Mouse (Mus musculus) midbrain, embryonic 12.5 days (tissue): ENCODE data around the gene Gm21915. TPM values are rescaled to one million over a fixed set of nuclear protein-coding genes. Genes with fewer than 3 reads are reported as not detected.

ENCODE experiments used
- ATAC-seq: fragments of 200-750 bp; cut with Nextera tagmentation; 2 replicates; pipeline ENCODE4 v1.8.0; 2017; ENCODE audit warnings: low read depth, moderate TSS enrichment, moderate library complexity; ENCODE audit not compliant: low FRiP score
- H3K27ac ChIP-seq: fragments of 300-500 bp; sonication (generic); replicated peaks from 2 replicates; pipeline ENCODE4 v1.5.1; 2016; ENCODE audit warnings: mild to moderate bottlenecking
- H3K27me3 ChIP-seq: fragments of 300-500 bp; sonication (generic); 2 replicates; pipeline ENCODE4 v1.6.1; 2016; ENCODE audit warnings: mild to moderate bottlenecking
- H3K36me3 ChIP-seq: fragments of 300-500 bp; sonication (generic); 2 replicates; pipeline ENCODE4 v1.6.1; 2016
- H3K4me1 ChIP-seq: fragments of 300-500 bp; sonication (generic); 2 replicates; pipeline ENCODE4 v1.6.1; 2016
- H3K4me2 ChIP-seq: fragments of 300-500 bp; sonication (generic); replicated peaks from 2 replicates; pipeline ENCODE4 v1.6.1; 2016; ENCODE audit warnings: mild to moderate bottlenecking, moderate library complexity
- H3K4me3 ChIP-seq: fragments of 300-500 bp; sonication (generic); 2 replicates; pipeline ENCODE4 v1.5.1; 2016; ENCODE audit warnings: mild to moderate bottlenecking
- H3K9ac ChIP-seq: fragments of 300-500 bp; sonication (generic); replicated peaks from 2 replicates; pipeline ENCODE4 v1.6.1; 2016; ENCODE audit warnings: mild to moderate bottlenecking, moderate library complexity
- H3K9me3 ChIP-seq: fragments of 300-500 bp; sonication (generic); 2 replicates; pipeline ENCODE4 v1.6.1; 2016; ENCODE audit warnings: mild to moderate bottlenecking
- WGBS: fragments of 180-500 bp; shearing (Covaris S2); methylation state at CpG from one replicate; pipeline ENCODE4 v1.1.7; 2016; 5-methylcytosine and 5-hydroxymethylcytosine counted together
- polyA plus RNA-seq: library from polyadenylated mRNA; unstranded; fragments of >200 nt; fragmentation: Nextera tagmentation; extraction: Ambion mirVana; gene quantifications from 2 replicates; pipeline ENCODE4 v1.2.1, GENCODE M21; 2016

Gene Gm21915
- polyA plus RNA-seq, 1 experiment from 2014 or later: not detected

DNA sequence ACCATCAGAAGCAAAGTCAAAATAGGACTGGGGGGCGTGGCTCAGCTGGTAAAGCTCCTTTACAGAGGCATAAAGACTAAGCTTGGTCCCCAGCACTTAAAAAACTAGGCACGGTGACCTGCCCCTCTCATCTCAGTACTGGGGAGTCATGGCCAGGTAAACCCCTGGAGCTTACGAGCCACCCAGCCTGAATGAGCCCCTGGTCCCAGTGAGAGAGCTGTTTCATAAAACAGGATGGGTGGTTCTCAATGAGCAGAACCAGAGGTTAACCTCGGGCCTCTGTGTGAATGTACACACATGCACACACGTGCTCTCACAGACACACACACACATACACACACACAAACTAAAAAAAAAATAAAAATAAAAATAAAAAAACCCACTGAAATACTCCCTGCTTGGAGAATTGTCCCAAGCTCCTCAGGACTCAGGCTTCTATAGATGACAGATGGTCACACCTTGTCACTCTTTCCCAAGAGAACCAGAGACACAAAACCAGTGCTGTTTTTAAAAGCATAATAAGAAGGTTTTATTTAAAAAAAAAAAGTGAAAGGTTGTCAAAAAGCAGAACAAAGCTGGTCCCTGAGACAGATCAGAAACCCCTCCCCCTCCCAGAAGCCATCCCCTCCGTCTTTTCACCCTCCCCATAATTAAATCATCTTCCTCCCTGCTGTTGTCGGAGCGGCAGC lies 32.6 kb upstream of the Gm21915 start:
- WGBS: 28% methylated on average over 8 of the region's 8 CpGs
- H3K4me2 ChIP-seq: peak overlapping the region; percentile 50
- peaks cover 36% of the 10 kb centered on the region for H3K4me1 ChIP-seq
- H3K9ac ChIP-seq: peak overlapping the region; percentile 44
- peak overlapping the region; percentile 32 for H3K4me3 ChIP-seq
- no peaks in the 10 kb centered on the region for H3K9me3 ChIP-seq
- peak; percentile 8 for ATAC-seq
- peaks cover 11% of the 10 kb centered on the region; the same call in 1 of the 2 replicates for H3K27me3 ChIP-seq
- peak overlapping the region; percentile 91 for H3K27ac ChIP-seq
- H3K36me3 ChIP-seq: no peaks in the 10 kb centered on the region

DNA sequence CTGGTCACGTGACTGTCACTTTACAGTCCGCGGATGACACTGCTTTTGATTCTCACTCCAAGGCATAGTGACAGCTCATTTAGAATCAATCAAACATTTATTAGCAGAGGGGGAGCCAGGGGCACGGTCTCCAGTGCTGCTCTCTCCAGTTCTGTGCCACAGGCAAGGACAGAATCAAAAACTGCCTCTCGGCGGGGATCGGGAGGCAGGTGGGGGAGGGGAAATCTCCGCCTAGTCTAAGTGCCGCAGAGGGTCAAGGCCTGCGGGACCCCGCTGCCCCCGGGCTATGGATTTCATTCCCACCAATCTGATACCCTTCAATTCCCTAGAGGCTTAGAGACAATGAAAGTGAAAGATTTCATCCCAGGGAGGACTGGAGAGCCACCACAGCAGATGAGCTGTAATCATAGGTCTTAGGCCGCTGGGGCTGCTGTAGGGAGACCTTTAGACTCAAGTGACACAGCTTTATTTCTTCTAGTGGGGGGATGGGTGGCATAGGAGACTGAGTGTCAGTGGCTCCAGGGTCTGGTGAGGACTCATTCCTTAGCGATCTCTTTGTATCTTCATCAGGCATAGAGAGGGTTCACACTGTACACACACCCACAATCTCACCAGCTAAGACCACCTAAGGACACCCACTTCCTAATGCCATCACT lies 31.9 kb upstream of the Gm21915 start:
- peak; percentile 94 for ATAC-seq
- Histone ChIP-seq H3K36me3 (no peaks in the 10 kb centered on the region), H3K27ac (peak overlapping the region; percentile 91), H3K9me3 (no peaks in the 10 kb centered on the region), H3K9ac (peak overlapping the region; percentile 44), H3K4me1 (peaks cover 39% of the 10 kb centered on the region), H3K4me2 (peak overlapping the region; percentile 50), H3K4me3 (peak overlapping the region; percentile 32), H3K27me3 (peaks cover 11% of the 10 kb centered on the region; the same call in 1 of the 2 replicates)
- WGBS: 2% methylated on average over 14 of the region's 14 CpGs

DNA sequence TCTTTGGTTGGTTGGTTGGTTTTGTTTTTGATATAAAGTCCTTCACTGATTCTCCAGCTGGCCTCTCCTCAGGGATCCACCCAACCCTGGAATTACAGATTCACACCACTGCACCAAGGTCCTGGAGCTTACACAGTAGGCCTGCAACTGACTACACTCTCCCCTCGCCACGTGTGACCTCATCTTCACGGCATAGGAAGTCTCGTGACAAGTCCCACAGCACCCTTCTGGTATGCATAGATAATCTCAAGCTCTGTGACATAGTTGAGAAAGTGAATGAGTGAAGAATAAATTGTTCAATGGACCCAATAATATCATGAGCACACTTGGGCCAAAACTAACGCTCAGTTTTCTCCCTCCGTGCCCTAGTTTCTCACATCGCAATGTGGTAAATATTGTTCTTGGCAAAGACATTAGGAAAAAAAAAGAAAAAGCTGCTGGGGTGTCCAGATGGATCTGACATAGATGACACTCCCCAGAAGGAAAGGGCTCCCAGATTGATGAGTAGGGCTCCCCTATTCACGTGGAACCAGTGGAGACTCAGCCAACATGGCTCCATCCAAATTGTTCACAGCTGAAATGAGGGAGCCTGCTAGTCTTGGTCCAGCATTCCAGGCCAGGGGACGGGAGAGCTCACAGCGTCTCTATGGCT lies 30.8 kb upstream of the Gm21915 start:
- 83% methylated on average over 10 of the region's 10 CpGs for WGBS
- no peaks in the 10 kb centered on the region for H3K36me3 ChIP-seq
- H3K27ac ChIP-seq: no peak overlapping the region
- no peak for ATAC-seq
- H3K4me3 ChIP-seq: no peak overlapping the region
- no peak overlapping the region for H3K9ac ChIP-seq
- no peak overlapping the region for H3K4me2 ChIP-seq
- peaks cover 41% of the 10 kb centered on the region for H3K4me1 ChIP-seq
- H3K9me3 ChIP-seq: no peaks in the 10 kb centered on the region
- H3K27me3 ChIP-seq: peaks cover 11% of the 10 kb centered on the region; the same call in 1 of the 2 replicates

DNA sequence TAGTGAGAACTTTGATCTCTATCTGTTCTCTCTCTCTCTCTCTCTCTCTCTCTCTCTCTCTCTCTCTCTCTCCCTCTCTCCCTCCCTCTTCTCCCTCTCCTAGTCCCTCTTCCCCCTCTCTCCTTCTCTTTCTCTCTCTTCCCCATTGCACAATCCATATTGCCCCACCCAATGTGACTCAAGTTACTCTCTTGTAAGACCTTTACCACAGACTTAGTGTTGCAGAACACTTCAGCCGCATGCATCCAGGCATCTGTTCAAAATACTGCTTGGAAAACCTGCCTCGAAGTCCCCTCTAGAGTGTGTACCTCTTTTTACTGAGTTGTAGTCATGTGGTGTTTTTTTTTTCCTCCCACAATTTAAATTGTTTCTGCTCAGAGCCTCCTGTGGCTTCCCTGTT lies 29.1 kb upstream of the Gm21915 start:
- Histone ChIP-seq H3K4me3 (no peak overlapping the region), H3K27ac (0 out of 2 replicates have a peak overlapping the region, but pooled peaks have one; percentile 74), H3K27me3 (peaks cover 11% of the 10 kb centered on the region; the same call in 1 of the 2 replicates), H3K4me1 (peaks cover 39% of the 10 kb centered on the region), H3K9ac (no peak overlapping the region), H3K9me3 (no peaks in the 10 kb centered on the region), H3K36me3 (no peaks in the 10 kb centered on the region), H3K4me2 (no peak overlapping the region)
- 78% methylated on average over 2 of the region's 2 CpGs for WGBS
- no peak for ATAC-seq

DNA sequence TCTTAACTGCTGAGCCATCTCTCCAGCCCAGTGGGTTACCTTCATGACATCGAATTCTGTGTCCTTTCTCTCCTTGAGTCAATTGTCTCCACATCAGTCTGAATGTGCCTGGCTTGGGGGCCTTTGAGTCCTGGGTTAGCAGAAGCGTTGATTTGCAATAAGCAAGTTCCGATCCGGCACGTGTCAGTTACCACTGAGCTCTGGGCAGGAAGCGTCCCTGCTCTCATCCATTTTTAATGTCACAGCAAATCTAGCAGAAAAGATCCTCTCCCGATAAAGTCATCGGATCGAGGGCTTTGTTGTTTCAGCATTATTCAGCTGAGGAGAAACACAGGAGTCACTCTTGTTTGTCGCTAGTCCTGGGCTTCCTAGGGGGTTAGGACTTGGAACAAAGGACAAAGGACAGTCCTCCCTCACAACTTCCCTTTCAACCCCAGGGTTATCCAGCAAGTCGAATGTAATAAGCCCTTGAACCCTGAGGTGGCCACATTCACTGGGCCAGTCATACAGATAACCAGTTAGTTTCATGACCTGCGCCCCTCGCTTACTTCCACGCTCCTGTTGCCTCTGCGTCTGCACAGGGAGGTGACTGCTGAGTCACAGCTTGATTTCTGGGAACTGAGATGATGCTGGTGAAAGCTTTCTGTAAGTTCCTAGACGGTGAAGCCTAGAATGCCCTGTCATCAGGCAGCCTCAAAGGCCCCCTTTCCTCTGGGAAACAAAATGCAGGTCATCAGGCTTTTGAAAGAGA lies 27.8 kb upstream of the Gm21915 start:
- Histone ChIP-seq H3K27ac (peak overlapping the region; percentile 74), H3K4me1 (peaks cover 29% of the 10 kb centered on the region), H3K4me3 (no peak overlapping the region), H3K9me3 (no peaks in the 10 kb centered on the region), H3K9ac (no peak overlapping the region), H3K4me2 (peak overlapping the region; percentile 11; the same call in 1 of the 2 replicates), H3K27me3 (peaks cover 11% of the 10 kb centered on the region; the same call in 1 of the 2 replicates), H3K36me3 (no peaks in the 10 kb centered on the region)
- ATAC-seq: no peak
- WGBS: 5% methylated on average over 16 of the region's 16 CpGs

DNA sequence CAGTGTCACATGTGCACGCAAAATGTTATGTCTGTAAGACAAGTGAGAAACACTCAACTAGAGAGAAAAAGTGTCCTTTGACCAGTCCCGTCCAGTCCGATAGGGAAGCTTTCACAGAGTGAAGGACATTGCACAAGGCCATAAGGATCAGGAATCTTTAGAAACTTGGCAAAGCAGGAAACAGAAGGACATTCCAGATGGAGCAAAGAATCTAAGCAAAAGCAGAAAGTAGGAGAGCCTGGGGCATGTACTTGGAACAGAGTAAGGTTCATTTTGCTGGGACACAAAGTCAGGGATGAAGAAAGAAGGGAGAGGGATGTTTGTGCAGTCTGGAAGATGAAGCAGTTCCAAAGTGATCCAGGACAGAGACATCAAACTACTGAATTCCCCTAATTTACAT lies 21.0 kb upstream of the Gm21915 start:
- no peaks in the 10 kb centered on the region for H3K36me3 ChIP-seq
- WGBS: 98% methylated on average over 3 of the region's 3 CpGs

DNA sequence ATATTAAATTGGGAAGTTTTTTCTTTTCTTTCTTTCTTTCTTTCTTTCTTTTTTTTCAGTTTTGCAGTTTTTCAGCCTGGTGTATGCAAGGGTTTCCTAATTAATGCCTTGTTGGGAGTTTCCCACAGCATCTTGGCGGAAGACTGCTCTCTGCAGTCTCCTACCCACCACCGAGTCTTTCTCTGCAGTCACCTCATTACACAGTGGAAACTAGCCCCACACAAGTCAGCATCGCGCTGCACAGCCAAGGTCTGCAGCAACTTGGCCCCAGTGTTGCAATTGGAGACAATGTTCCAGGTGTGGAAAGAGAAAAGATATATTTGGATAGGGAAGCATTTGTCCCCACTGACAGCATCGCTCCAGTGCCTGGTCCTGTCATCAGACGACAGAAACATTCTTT lies 20.4 kb upstream of the Gm21915 start:
- H3K27ac ChIP-seq: no peak overlapping the region
- no peaks in the 10 kb centered on the region for H3K27me3 ChIP-seq
- no peak overlapping the region for H3K9ac ChIP-seq
- 76% methylated on average over 6 of the region's 6 CpGs for WGBS
- H3K4me1 ChIP-seq: no peaks in the 10 kb centered on the region
- H3K9me3 ChIP-seq: no peaks in the 10 kb centered on the region
- ATAC-seq: no peak
- H3K4me2 ChIP-seq: no peak overlapping the region
- no peaks in the 10 kb centered on the region for H3K36me3 ChIP-seq
- H3K4me3 ChIP-seq: no peak overlapping the region

More for the DNA sequence above, 21.0 kb upstream of the Gm21915 start:
- Histone ChIP-seq H3K4me1 (no peaks in the 10 kb centered on the region), H3K4me2 (no peak overlapping the region), H3K9ac (no peak overlapping the region), H3K4me3 (no peak overlapping the region), H3K27ac (no peak overlapping the region), H3K9me3 (no peaks in the 10 kb centered on the region), H3K27me3 (no peaks in the 10 kb centered on the region)
- no peak for ATAC-seq

DNA sequence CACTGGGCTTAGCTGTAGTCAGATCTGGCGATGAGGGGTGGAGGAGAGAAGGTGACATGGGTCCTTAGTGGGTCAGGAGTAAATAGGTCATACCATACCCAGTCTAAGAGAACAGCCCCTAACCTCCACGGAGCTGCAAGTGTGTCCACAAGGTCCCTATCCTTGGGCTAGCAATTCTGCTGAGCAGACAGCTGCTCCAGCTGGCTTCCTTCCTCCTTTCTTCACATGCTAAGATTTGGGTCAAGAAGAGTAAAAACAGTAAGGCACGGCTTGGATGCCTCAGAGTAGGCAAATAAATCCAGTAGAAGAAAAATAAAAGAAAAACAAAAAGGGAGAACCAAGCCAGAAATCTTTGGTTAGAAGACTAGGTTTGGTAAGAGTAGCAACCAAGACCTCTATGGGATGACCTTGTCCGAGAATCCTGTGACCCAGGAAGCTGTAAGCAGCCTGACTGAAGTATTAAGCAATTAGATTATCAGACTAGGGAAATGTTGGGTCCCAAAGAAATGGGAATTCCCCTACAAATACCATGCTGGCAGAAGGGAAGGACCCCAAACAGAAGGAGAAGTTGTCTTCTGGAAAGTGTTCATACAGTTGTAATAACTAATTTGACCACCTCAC lies 19.1 kb upstream of the Gm21915 start:
- no peaks in the 10 kb centered on the region for H3K27me3 ChIP-seq
- no peak for ATAC-seq
- H3K36me3 ChIP-seq: no peaks in the 10 kb centered on the region
- H3K4me1 ChIP-seq: no peaks in the 10 kb centered on the region; the same call in 1 of the 2 replicates
- no peak overlapping the region for H3K9ac ChIP-seq
- H3K4me2 ChIP-seq: no peak overlapping the region
- H3K9me3 ChIP-seq: no peaks in the 10 kb centered on the region
- no peak overlapping the region for H3K27ac ChIP-seq
- H3K4me3 ChIP-seq: no peak overlapping the region
- 79% methylated on average over 4 of the region's 4 CpGs for WGBS

DNA sequence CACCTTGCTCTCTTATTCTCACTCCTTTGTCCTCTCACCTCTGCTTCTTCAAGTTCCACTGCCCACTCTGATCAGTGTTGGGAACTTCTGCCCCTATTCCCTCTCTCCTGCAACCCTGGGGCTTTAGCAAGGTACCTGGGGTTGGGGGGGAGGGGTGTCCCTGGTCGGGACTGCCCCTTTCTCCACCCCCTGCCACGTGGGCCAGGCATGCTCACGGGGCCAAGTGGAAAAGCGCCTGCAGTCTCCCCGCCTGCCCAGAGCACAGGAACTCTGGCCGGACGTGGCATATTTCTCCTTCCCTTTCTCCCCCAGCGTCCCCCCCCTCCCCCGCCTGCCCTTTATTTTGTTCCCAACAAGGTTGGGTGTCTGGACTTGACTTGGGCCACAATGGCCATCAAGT lies 17.7 kb upstream of the Gm21915 start:
- Histone ChIP-seq H3K4me3 (no peak overlapping the region), H3K9ac (no peak overlapping the region), H3K4me2 (no peak overlapping the region), H3K9me3 (no peaks in the 10 kb centered on the region), H3K36me3 (no peaks in the 10 kb centered on the region), H3K4me1 (no peaks in the 10 kb centered on the region; the same call in 1 of the 2 replicates), H3K27me3 (no peaks in the 10 kb centered on the region), H3K27ac (no peak overlapping the region)
- 68% methylated on average over 9 of the region's 9 CpGs for WGBS
- no peak for ATAC-seq

DNA sequence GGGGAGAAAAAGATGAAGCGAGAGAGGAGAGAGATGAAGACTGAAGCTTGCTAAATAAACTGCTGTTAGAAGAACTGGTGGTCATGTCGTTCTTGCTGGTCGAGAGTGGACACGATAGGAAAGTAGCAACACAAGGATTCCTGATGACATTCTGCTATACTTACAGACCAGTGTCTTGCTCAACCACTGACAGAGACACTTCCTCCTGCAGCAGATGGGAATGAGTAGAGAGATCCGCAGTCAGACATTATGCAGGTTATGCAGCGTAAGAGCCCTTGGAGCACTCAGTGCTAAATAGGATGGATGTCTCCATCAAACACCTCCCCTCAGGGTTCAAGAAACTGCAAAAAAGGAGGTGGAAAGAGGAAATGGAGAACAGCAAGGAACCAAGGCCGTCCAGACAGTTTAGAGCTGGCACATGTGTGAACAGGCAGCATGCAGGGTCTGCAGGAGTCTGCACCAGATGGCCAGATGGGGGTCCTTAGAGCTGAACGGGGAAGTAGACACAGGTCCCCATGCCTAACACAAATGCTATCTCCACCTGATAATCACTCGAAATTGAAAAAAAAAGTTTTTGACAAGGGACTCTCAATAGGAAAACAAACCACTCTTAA lies 4.1 kb upstream of the Gm21915 start:
- Histone ChIP-seq H3K36me3 (no peaks in the 10 kb centered on the region), H3K9me3 (no peaks in the 10 kb centered on the region), H3K27ac (no peak overlapping the region), H3K4me3 (no peak overlapping the region), H3K9ac (no peak overlapping the region), H3K27me3 (no peaks in the 10 kb centered on the region), H3K4me1 (peaks cover 2% of the 10 kb centered on the region; the same call in 1 of the 2 replicates), H3K4me2 (no peak overlapping the region)
- no peak for ATAC-seq
- WGBS: 85% methylated on average over 9 of the region's 9 CpGs
